In genomic region chr4:84507551-84507950, GRCm38 (mm10) we compare ENCODE assay signal across 32 mouse cellular contexts.
"Had no signal": no experiment of that assay in that cellular context is flagged by ENCODE, and none has a peak within 500 bp of the region (broad histone marks: within the 10 kb centered on the region; RNA-seq: fewer than 3 reads in every experiment).

No protein-coding gene starts in this region.

- H3K4me1 ChIP-seq: liver, embryonic 12.5 days; liver, embryonic 13.5 days; liver, embryonic 15.5 days; lung, embryonic 15.5 days; megakaryocyte, embryonic 14.5 days; midbrain, embryonic 10.5 days; midbrain, embryonic 12.5 days; midbrain, embryonic 13.5 days; midbrain, embryonic 15.5 days; neural tube, embryonic 12.5 days had no signal

- H3K4me2 ChIP-seq: limb, embryonic 12.5 days; limb, embryonic 13.5 days; limb, embryonic 15.5 days; liver, embryonic 11.5 days; liver, embryonic 12.5 days; liver, embryonic 13.5 days; liver, embryonic 15.5 days; lung, embryonic 14.5 days; lung, embryonic 15.5 days; midbrain, embryonic 11.5 days; midbrain, embryonic 12.5 days; midbrain, embryonic 13.5 days; midbrain, embryonic 15.5 days; neural tube, embryonic 12.5 days had no signal

- H3K27ac ChIP-seq: limb, embryonic 10.5 days; limb, embryonic 12.5 days; limb, embryonic 13.5 days; limb, embryonic 15.5 days; liver, embryonic 12.5 days; liver, embryonic 13.5 days; liver, embryonic 14.5 days; liver, embryonic 15.5 days; lung, embryonic 15.5 days; macrophage; midbrain, embryonic 10.5 days; midbrain, embryonic 12.5 days; midbrain, embryonic 13.5 days; midbrain, embryonic 15.5 days; neural tube, embryonic 12.5 days had no signal

- H3K4me3 ChIP-seq: limb, embryonic 10.5 days; limb, embryonic 12.5 days; limb, embryonic 13.5 days; limb, embryonic 15.5 days; liver, embryonic 12.5 days; liver, embryonic 13.5 days; liver, embryonic 15.5 days; lung, embryonic 15.5 days; megakaryocyte, embryonic 14.5 days; midbrain, embryonic 10.5 days; midbrain, embryonic 12.5 days; midbrain, embryonic 13.5 days; midbrain, embryonic 15.5 days; myocyte; neural tube, embryonic 12.5 days had no signal

- H3K9ac ChIP-seq: limb, embryonic 12.5 days; limb, embryonic 13.5 days; limb, embryonic 15.5 days; liver, embryonic 12.5 days; liver, embryonic 13.5 days; liver, embryonic 14.5 days; liver, embryonic 15.5 days; liver, postnatal 0 days; lung, embryonic 14.5 days; lung, embryonic 15.5 days; midbrain, embryonic 12.5 days; midbrain, embryonic 13.5 days; midbrain, embryonic 15.5 days; neural tube, embryonic 12.5 days had no signal

- DNase-seq: left cerebral cortex, postnatal 4 days; liver; liver, embryonic 13.5 days; liver, postnatal 0 days; lung, adult 18-20 months; lung, adult 2 months; lung, embryonic 14.5 days; lung, postnatal 10 days; lung, postnatal 14 days; lung, postnatal 36 days; lung, postnatal 4 days; midbrain, embryonic 14.5 days had no signal

- H3K9me3 ChIP-seq: limb, embryonic 10.5 days; limb, embryonic 12.5 days; limb, embryonic 13.5 days; limb, embryonic 15.5 days; liver, embryonic 12.5 days; liver, embryonic 13.5 days; liver, embryonic 15.5 days; lung, embryonic 15.5 days; megakaryocyte, embryonic 14.5 days; midbrain, embryonic 10.5 days; midbrain, embryonic 12.5 days; midbrain, embryonic 13.5 days; midbrain, embryonic 15.5 days; neural tube, embryonic 12.5 days had no signal

- H3K36me3 ChIP-seq: limb, embryonic 10.5 days; limb, embryonic 12.5 days; limb, embryonic 13.5 days; limb, embryonic 15.5 days; liver, embryonic 12.5 days; liver, embryonic 13.5 days; liver, embryonic 15.5 days; lung, embryonic 15.5 days; midbrain, embryonic 10.5 days; midbrain, embryonic 12.5 days; midbrain, embryonic 13.5 days; midbrain, embryonic 15.5 days; neural tube, embryonic 12.5 days had no signal

- H3K27me3 ChIP-seq: limb, embryonic 12.5 days; limb, embryonic 13.5 days; limb, embryonic 15.5 days; liver, embryonic 12.5 days; liver, embryonic 13.5 days; liver, embryonic 15.5 days; lung, embryonic 15.5 days; megakaryocyte, embryonic 14.5 days; midbrain, embryonic 12.5 days; midbrain, embryonic 13.5 days; midbrain, embryonic 15.5 days; neural tube, embryonic 12.5 days had no signal

- ATAC-seq: liver, embryonic 12.5 days; liver, postnatal 0 days; lung, postnatal 0 days; midbrain, embryonic 13.5 days; midbrain, embryonic 15.5 days; midbrain, embryonic 16.5 days had no signal
